ENCODE assay signal across 8 mouse cellular contexts in the genomic region with DNA sequence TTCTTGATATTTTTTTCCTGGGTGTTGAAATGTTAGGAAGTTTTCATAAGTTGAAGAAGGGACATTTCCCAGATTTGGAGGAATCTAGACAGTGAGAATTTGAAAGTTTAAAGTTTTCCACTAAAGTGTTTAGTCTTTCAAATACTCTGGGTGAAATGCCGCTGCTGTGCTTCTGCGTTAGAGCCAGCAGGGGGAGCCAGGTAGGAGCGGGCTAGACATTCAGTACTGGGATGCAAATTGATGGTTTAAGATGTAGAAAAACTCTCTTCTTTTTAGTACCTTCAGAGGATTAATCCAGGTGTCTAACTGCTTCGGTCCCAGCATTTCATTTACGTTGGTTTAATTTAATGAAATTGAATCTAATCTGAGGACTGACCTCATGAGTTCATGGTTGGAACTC.
DNase-seq lines count a peak whose midpoint lies in the region; ATAC-seq and TF ChIP-seq lines count a peak whose summit lies in the region.

No protein-coding gene starts in this region.

- ATAC-seq in midbrain, embryonic 14.5 days (ENCODE audit: low FRiP score, low TSS enrichment) = no peak
- ATAC-seq in midbrain, embryonic 15.5 days (replicated peaks) = no peak
- ATAC-seq in limb, embryonic 14.5 days (ENCODE audit: low FRiP score, low read depth) = no peak

- H3K9ac ChIP-seq in midbrain, embryonic 14.5 days (replicated peaks; ENCODE audit: low read length) = no peak overlapping the region
- H3K9ac ChIP-seq in midbrain, embryonic 15.5 days = no peak overlapping the region
- H3K9ac ChIP-seq in limb, embryonic 14.5 days (ENCODE audit: low read depth, low read length, severe bottlenecking) = no peak overlapping the region

- H3K4me1 ChIP-seq in midbrain, embryonic 14.5 days (ENCODE audit: control insufficient read depth, insufficient read depth, low read length) = no peaks in the 10 kb centered on the region
- no peaks in the 10 kb centered on the region for H3K4me1 ChIP-seq in midbrain, embryonic 15.5 days
- no peaks in the 10 kb centered on the region for H3K4me1 ChIP-seq in limb, embryonic 14.5 days (ENCODE audit: control insufficient read depth, insufficient read depth, low read length)

- no peak overlapping the region for H3K4me3 ChIP-seq in midbrain, embryonic 14.5 days (replicated peaks; ENCODE audit: low read depth, low read length)
- H3K4me3 ChIP-seq in midbrain, embryonic 15.5 days = no peak overlapping the region
- H3K4me3 ChIP-seq in limb, embryonic 14.5 days (replicated peaks; ENCODE audit: low read length) = no peak overlapping the region

- H3K27me3 ChIP-seq in midbrain, embryonic 14.5 days (ENCODE audit: control insufficient read depth, insufficient read depth, low read length) = no peaks in the 10 kb centered on the region
- no peaks in the 10 kb centered on the region for H3K27me3 ChIP-seq in midbrain, embryonic 15.5 days (replicated peaks)
- no peaks in the 10 kb centered on the region for H3K27me3 ChIP-seq in limb, embryonic 14.5 days (ENCODE audit: control insufficient read depth, insufficient read depth, low read length)

- peak; percentile 3 for DNase-seq in cerebellum, adult 11 months
- no peak for DNase-seq in cerebellum, adult 9-11 months
- peak; percentile 67 for DNase-seq in midbrain, embryonic 14.5 days
- peak; percentile 14 for DNase-seq in cerebellum, adult 8-10 months
- peak; percentile 61 for DNase-seq in heart, postnatal 4 days
- peak; percentile 26 for DNase-seq in limb, embryonic 14.5 days (ENCODE audit: low spot score)
- DNase-seq in right cerebral cortex, adult 2 months (ENCODE audit: low spot score in 2 of 2) = peak; percentile 33 to 59

- no peak overlapping the region for H3K4me2 ChIP-seq in midbrain, embryonic 14.5 days (ENCODE audit: low read length)
- no peak overlapping the region for H3K4me2 ChIP-seq in midbrain, embryonic 15.5 days
- no peak overlapping the region for H3K4me2 ChIP-seq in limb, embryonic 14.5 days (replicated peaks; ENCODE audit: low read depth, low read length, severe bottlenecking)

- no peak for TF ChIP-seq POLR2A in limb, embryonic 14.5 days (IDR thresholded peaks at IDR 0.05; ENCODE audit: borderline replicate concordance, extremely low read depth, insufficient read depth, insufficient read length)

- WGBS in midbrain, embryonic 14.5 days = 10% methylated on average over 5 of the region's 5 CpGs
- WGBS in midbrain, embryonic 15.5 days = 11% methylated on average over 5 of the region's 5 CpGs
- 6% methylated on average over 5 of the region's 5 CpGs for WGBS in limb, embryonic 14.5 days

- no peaks in the 10 kb centered on the region for H3K36me3 ChIP-seq in midbrain, embryonic 14.5 days (ENCODE audit: control insufficient read depth, insufficient read depth, low read length)
- no peaks in the 10 kb centered on the region for H3K36me3 ChIP-seq in midbrain, embryonic 15.5 days (replicated peaks)
- H3K36me3 ChIP-seq in limb, embryonic 14.5 days (ENCODE audit: control insufficient read depth, insufficient read depth, low read length) = no peaks in the 10 kb centered on the region

- H3K9me3 ChIP-seq in midbrain, embryonic 14.5 days (ENCODE audit: control insufficient read depth, low read length) = no peaks in the 10 kb centered on the region
- no peaks in the 10 kb centered on the region for H3K9me3 ChIP-seq in midbrain, embryonic 15.5 days
- H3K9me3 ChIP-seq in limb, embryonic 14.5 days (ENCODE audit: control insufficient read depth, low read length) = no peaks in the 10 kb centered on the region

- H3K27ac ChIP-seq in midbrain, embryonic 14.5 days (replicated peaks; ENCODE audit: low read depth, low read length) = no peak overlapping the region
- H3K27ac ChIP-seq in midbrain, embryonic 15.5 days = no peak overlapping the region
- no peak overlapping the region for H3K27ac ChIP-seq in limb, embryonic 14.5 days (replicated peaks; ENCODE audit: low read depth, low read length)
